Mouse (Mus musculus): ENCODE data around the gene Bcor.

Bcor gene

GRCm38 (mm10) chrX:12003539-12003938 is 156.6 kb downstream of the Bcor start:
- no peak for DNase-seq

DNA sequence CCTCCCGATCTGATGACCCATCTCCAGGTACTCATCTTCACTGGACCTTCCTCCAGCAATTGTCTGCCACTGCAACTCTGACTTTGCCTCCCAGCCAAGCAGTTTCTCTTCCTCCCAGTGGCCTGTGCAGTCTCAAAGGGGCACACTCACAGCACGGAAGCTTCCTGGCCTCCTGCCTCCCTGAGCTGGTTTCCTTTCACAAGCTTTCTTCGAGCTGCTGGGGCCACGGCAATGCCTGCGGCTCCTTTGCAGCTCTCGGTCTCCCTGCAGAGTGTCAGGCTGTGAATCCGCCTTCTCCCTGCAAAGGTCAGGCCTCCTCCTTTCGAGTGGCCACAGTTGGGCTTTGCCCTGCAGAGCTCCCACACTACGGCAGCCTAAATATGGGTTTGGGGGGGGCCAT is 157.0 kb downstream of the Bcor start:
- no peak for DNase-seq

GRCm38 (mm10) chrX:12002596-12002995 is 157.6 kb downstream of the Bcor start:
- DNase-seq: no peak

DNA sequence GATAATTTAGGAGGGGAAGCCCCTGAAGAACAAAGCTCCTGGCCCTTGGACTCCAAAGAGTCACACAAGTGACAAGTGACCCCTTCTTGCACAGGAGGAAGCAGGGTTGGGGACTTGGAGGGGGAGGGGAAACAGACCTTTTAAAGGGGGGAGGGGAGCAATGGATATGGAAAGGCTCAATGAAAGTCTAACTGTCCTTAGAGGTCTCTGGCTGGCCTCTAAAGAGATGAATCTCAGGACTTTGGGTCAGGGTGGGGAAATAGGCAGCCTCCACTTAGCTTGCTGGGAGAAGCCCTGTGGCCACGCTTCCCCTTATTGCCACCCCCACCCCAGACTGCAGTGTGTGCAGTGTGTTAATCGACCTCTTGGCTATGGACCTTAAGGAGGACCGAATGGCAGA is 158.2 kb downstream of the Bcor start:
- no peak for DNase-seq

DNA sequence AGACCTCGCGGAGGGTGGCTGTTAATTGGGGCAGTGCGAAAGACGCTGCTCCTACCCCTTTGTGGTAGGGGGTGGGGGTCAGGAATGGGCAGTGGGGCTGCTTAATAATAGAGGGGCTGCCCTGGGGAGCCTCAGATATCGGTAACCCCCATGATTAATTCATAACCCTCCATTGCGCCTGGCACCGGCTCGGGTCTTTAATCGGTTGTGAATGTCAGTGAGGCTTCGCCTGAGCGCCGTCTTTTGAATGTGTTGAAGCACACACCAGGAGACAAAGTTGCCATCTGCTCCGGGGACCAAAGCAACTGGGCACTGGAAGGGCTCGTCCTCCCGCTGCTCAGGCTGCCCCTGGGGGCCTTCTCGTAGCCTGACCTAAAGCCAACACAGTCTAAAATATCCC is 158.8 kb downstream of the Bcor start:
- no peak for DNase-seq

GRCm38 (mm10) chrX:12000620-12001019 is 159.5 kb downstream of the Bcor start:
- DNase-seq: no peak

- no peak for DNase-seq
Observed at GRCm38 (mm10) chrX:11999951-12000350, 160.2 kb downstream of the Bcor start.

DNA sequence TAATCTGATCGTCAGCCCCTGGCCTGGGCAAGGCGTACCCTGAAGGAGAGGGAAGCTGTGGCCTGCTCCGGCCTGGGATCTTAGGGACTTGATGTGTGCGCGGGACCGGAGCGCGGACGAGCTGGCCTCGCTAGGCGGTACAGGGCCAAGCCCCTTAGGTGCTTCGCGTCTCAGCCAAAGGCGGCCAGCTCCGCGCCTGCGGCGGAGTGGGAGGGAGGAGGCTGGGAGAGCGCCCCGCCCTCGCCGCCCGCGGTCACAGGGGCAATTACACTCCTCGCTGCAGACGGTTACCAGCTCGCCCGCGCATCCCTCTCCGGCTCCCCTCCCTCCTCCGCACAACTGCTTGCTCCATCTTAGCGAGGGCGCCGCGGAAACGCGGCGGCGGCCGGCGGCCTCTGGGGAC is 161.2 kb downstream of the Bcor start:
- peak; percentile 46 for DNase-seq

- no peak for DNase-seq
Observed at GRCm38 (mm10) chrX:11996891-11997290, 163.3 kb downstream of the Bcor start.

- no peak for DNase-seq
Observed at GRCm38 (mm10) chrX:11996489-11996888, 163.7 kb downstream of the Bcor start.

DNA sequence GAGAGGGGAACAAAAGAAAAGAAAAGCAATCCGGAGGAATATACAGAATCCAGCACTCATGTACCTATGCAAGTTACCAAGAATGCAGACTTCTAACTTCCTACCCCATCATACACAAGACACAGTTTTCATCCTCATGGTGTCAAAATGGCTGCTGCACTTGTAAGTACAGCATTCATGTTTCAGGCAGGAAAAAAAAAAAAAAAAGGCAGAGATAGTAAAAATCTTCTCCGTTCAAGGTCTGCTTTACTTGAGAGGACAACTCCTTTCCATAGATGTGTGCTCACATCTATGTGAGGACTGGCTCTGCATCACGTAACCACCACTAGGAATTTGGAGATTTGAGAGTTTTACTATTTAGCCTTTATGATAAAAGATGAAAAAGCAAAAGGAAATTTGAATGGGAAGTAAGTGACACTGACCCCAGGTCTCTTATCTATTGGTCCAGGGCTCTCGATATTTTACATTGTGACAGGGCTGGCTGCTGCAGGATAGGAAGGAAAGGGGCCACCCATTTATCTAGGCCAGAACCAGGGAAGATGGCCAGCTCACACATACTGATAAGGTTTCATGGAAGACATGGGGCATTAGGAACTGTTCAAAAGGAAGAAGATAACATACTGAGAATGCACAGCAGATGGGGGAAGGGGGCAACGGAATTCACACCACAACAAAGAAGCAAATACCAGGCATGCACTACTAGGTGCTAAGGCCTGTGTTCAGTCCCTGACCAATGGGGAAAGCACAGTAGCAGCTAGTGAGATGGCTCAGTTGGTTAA is 166.3 kb downstream of the Bcor start:
- no peak for DNase-seq

GRCm38 (mm10) chrX:11989471-11989870 is 170.7 kb downstream of the Bcor start:
- DNase-seq: no peak

- no peak for DNase-seq
Observed at GRCm38 (mm10) chrX:11988191-11988896, 171.8 kb downstream of the Bcor start.

DNA sequence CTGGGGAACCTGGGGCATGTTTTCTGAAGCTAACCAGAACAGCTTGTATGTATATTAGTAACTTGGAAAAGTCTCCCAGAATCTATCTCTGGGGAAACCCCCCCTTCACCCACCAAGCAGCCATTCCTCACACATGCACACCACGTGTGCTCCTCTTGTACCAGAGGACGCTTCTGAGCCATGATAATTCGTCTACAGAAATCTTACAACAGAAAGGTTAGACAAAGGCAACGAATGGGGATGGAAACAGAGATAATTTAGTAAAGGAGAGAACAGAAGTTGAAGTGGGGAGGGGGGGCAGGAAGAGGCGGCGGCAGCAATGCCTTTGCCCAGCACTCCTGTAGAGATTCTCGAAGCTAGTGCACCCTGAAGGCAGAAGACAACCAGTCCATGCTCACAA is 172.6 kb downstream of the Bcor start:
- no peak for DNase-seq

Data from layer of hippocampus, adult 9-11 months (tissue).